Mouse (Mus musculus) liver, adult 2 months (tissue): ENCODE measurements at regions not wholly inside any gene's neighbourhood (a gene's known extent, or its start where the extent isn't known, plus 50 kb on each side); places are given as distances from the start of the nearest gene placed in this dataset.
A peak's percentile ranks its signal among the peaks of the same experiment; 100 is the strongest.

ENCODE experiments used
- DNase-seq: peaks from one replicate; pipeline ENCODE4 v3.0.0-alpha.2; 2011; ENCODE audit warnings: low read depth, low spot score; ENCODE audit errors: extremely low read depth
- H3K27ac ChIP-seq: fragments of 200-500 bp; replicated peaks from 2 replicates; pipeline ENCODE4 v1.5.1; 2012; ENCODE audit warnings: low read depth, mild to moderate bottlenecking, control low read depth, inconsistent platforms, low read length; ENCODE audit not compliant: insufficient read depth
- H3K27me3 ChIP-seq: fragments of 200-500 bp; 2 replicates; pipeline ENCODE4 v1.6.1; 2012; ENCODE audit warnings: mild to moderate bottlenecking, moderate library complexity, low read length, inconsistent platforms; ENCODE audit not compliant: control insufficient read depth, insufficient read depth
- H3K36me3 ChIP-seq: fragments of 200-500 bp; 2 replicates; pipeline ENCODE4 v1.6.1; 2012; ENCODE audit warnings: low read length, inconsistent platforms; ENCODE audit not compliant: control insufficient read depth, insufficient read depth
- H3K4me1 ChIP-seq: fragments of 200-500 bp; 2 replicates; pipeline ENCODE4 v1.6.1; 2011; ENCODE audit warnings: low read length; ENCODE audit not compliant: control insufficient read depth, insufficient read depth
- H3K4me3 ChIP-seq: fragments of 200-500 bp; 2 replicates; pipeline ENCODE4 v1.5.1; 2011; ENCODE audit warnings: low read depth, mild to moderate bottlenecking, control low read depth, low read length, moderate library complexity; ENCODE audit not compliant: insufficient read depth
- H3K79me2 ChIP-seq: fragments of 200-500 bp; 2 replicates; pipeline ENCODE4 v1.6.1; 2012; ENCODE audit warnings: inconsistent platforms, mild to moderate bottlenecking, low read length, moderate library complexity; ENCODE audit not compliant: control insufficient read depth, insufficient read depth
- H3K9ac ChIP-seq: fragments of 200-500 bp; 2 replicates; pipeline ENCODE4 v1.6.1; 2012; ENCODE audit warnings: low read depth, mild to moderate bottlenecking, control low read depth, inconsistent platforms, low read length
- CTCF ChIP-seq: fragments of 200-500 bp; IDR thresholded peaks from 2 replicates; pipeline ENCODE4 v1.5.1; 2011; ENCODE audit warnings: low read depth, low read length, control low read depth
- POLR2A ChIP-seq: fragments of 200-500 bp; IDR thresholded peaks from 2 replicates; pipeline ENCODE4 v1.6.1; 2011; ENCODE audit warnings: low read length, control low read depth; ENCODE audit not compliant: insufficient read depth; ENCODE audit errors: extremely low read depth
- WGBS: fragments of 180-500 bp; shearing (Covaris S2); methylation state at CpG from one replicate; pipeline ENCODE4 v1.1.7; 2018; 5-methylcytosine and 5-hydroxymethylcytosine counted together

DNA sequence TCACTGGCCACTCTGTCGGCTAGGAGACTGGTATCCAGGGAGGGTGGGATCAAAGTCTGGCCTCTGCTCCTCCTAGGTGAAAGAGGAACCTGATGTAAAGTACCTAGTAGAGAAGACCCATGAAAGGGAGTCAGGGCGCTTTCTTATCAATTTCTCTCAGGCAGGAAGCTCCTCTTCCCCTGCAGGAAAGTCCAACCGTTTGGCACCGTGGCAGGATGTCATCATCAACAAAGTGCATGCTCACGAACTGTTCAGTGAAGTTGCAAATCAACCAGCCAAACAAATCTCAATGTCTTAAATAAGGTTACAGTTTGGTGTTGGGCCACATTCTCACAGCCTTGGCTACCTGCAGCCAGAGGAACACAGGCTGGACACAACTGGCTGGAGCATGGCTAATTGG is 138.2 kb upstream of the Krr1 start:
- peak; percentile 96 for DNase-seq
- H3K36me3 ChIP-seq, result no peaks in the 10 kb centered on the region

DNA sequence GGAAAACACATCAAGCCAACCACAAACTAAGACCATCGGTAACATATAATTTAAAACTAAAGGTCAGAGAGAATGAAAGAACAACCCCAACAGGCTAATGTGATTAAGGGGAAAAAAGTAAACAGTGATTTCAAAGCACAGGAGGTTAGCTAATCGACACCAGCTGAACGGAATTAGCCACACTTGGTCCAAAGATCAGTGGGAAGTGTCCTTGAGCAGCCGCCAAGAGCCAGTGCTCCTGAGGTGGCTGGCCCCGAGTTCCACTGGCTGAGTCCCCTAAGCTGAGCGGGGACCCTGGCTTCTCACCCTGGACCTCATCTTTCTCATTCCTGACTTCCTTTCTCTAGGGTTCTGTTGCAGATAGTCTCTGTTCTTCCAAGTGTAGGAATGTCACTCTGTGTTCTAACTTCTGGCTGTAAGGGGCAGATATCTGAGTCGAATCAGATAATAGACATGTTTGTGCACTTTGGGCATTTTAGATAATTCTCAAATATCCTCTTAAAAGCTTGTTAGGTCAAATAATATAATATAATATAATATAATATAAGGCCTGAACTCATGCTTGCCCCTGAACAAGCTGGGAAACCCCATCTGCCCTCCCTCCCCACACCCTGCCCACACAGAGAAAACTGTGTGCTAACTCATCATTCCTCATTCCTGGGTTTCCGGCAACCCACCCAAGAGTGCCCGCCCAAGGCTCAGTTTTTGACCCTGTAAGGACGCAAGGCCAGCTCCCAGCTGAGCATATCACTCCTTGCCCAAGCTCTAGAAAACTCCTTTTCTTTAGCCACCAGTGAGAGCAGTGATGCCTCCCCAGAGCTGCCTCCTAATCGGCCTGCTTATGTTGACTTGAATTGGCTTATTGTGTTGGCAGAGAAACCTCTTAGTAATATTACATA is 137.3 kb upstream of the Krr1 start:
- peak overlapping the region; percentile 60; the same call in 1 of the 2 replicates for H3K27ac ChIP-seq
- H3K4me1 ChIP-seq, result peaks cover 6% of the 10 kb centered on the region
- no peak for TF ChIP-seq CTCF
- TF ChIP-seq POLR2A, result no peak
- H3K79me2 ChIP-seq, result no peaks in the 10 kb centered on the region
- H3K4me3 ChIP-seq, result no peak overlapping the region
- no peak overlapping the region for H3K9ac ChIP-seq
- H3K36me3 ChIP-seq, result no peaks in the 10 kb centered on the region
- DNase-seq, result peak; percentile 92
- WGBS, result 32% methylated on average over 11 of the region's 11 CpGs
- H3K27me3 ChIP-seq, result no peaks in the 10 kb centered on the region

More for the DNA sequence above, 138.2 kb upstream of the Krr1 start:
- Histone ChIP-seq H3K79me2 (no peaks in the 10 kb centered on the region), H3K27me3 (no peaks in the 10 kb centered on the region), H3K9ac (no peak overlapping the region), H3K4me1 (peaks cover 6% of the 10 kb centered on the region), H3K4me3 (no peak overlapping the region), H3K27ac (peak overlapping the region; percentile 71)
- no peak for TF ChIP-seq POLR2A
- TF ChIP-seq CTCF, result no peak
- WGBS, result 7% methylated on average over 5 of the region's 5 CpGs

- H3K27ac ChIP-seq, result no peak overlapping the region
- no peaks in the 10 kb centered on the region for H3K27me3 ChIP-seq
- peaks cover 6% of the 10 kb centered on the region for H3K4me1 ChIP-seq
- H3K9ac ChIP-seq, result no peak overlapping the region
- H3K36me3 ChIP-seq, result no peaks in the 10 kb centered on the region
- H3K4me3 ChIP-seq, result no peak overlapping the region
- no peak for DNase-seq
- 89% methylated on average over 5 of the region's 5 CpGs for WGBS
- no peaks in the 10 kb centered on the region for H3K79me2 ChIP-seq
- TF ChIP-seq POLR2A (no peak), CTCF (no peak)
These were observed 136.3 kb upstream of the Krr1 start for GRCm38 (mm10) chr10:111836191-111836590.

DNA sequence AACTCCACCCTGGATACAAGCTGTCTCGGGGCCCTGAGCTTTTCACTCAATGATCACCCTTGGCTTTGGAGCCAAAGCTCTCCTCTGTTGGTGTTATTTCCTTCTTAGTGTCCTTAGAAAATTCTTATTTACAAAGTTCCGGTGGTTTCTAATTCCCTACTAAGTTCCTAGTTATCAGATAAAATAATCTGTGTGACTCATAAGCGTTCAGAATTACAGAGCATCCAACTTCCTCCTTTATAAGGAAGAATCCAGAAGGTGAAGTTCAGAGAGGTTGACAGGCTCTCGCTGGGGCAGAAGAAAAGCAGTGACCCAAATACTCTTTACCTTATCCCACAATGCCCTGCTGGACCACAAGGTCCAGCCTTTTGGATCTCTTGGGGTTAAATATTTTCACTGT is 135.7 kb upstream of the Krr1 start:
- Histone ChIP-seq H3K79me2 (no peaks in the 10 kb centered on the region), H3K4me3 (no peak overlapping the region), H3K27ac (no peak overlapping the region), H3K27me3 (no peaks in the 10 kb centered on the region), H3K36me3 (no peaks in the 10 kb centered on the region), H3K9ac (no peak overlapping the region), H3K4me1 (peaks cover 8% of the 10 kb centered on the region)
- WGBS, result 75% methylated on average over 4 of the region's 4 CpGs
- no peak for TF ChIP-seq CTCF
- no peak for TF ChIP-seq POLR2A
- DNase-seq, result no peak

DNA sequence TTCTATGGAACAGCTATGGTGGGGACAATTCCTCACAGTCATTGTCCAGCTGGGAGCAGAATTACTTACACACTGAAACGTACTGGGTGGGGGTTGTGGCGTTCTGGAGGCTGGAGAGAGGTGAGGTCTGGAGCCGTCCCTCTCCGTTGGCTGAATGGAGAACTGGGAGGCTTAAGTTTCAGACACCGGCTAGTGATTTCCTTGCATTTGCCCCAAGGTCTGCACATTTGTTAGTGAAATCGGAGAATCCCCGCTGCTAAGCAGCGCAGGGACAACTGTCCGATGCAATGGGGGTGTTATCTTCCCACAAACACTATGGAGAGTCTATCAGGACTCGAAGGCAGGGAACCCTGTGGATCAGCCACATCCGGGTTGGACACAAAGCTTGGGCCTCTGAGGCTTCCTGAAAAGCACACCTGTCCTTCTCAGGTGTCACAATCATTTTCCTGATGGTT is 130.1 kb upstream of the Krr1 start:
- no peaks in the 10 kb centered on the region for H3K79me2 ChIP-seq
- H3K36me3 ChIP-seq, result no peaks in the 10 kb centered on the region
- peaks cover 2% of the 10 kb centered on the region for H3K4me1 ChIP-seq
- no peak overlapping the region for H3K27ac ChIP-seq
- no peaks in the 10 kb centered on the region for H3K27me3 ChIP-seq
- whole genome bisulfite sequencing, result 84% methylated on average over 11 of the region's 11 CpGs
- H3K4me3 ChIP-seq, result no peak overlapping the region
- no peak for DNase-seq
- TF ChIP-seq CTCF (no peak), POLR2A (no peak)
- H3K9ac ChIP-seq, result no peak overlapping the region

DNA sequence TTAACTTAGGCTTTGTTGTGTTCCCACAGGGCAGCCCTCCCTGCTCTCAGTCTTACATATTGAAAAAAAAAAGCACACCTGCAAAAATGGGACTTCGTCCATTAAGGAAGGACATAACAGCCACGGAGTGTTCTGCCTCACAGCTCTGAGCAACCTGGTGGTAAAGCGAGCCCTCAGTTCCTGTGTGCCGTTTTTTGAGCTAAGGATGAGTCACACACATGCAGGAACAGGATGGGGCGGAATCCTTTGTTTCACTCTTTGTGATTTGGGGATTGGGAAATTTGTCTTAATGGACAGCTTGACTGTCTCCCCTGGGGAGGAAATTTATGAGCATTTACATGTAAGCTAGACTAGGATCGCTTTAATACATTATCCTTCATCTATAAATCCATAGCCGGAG is 129.6 kb upstream of the Krr1 start:
- Histone ChIP-seq H3K9ac (no peak overlapping the region), H3K4me1 (peaks cover 2% of the 10 kb centered on the region), H3K27me3 (no peaks in the 10 kb centered on the region), H3K4me3 (no peak overlapping the region), H3K27ac (no peak overlapping the region), H3K36me3 (no peaks in the 10 kb centered on the region), H3K79me2 (no peaks in the 10 kb centered on the region)
- TF ChIP-seq POLR2A (no peak), CTCF (no peak)
- 90% methylated on average over 7 of the region's 7 CpGs for WGBS
- no peak for DNase-seq
